Mouse (Mus musculus) CH12.LX (cell line): ENCODE measurements around the gene Txnip. TPM values are rescaled to one million over a fixed set of nuclear protein-coding genes. Genes with fewer than 3 reads are reported as not detected.

Experiments used
- DNase-seq: peaks from one replicate; pipeline ENCODE4 v3.0.0-alpha.2; 2013; ENCODE audit errors: extremely low read depth
- H3K27ac ChIP-seq: 2 replicates; pipeline ENCODE4 v1.5.1; 2012; ENCODE audit warnings: low read depth, mild to moderate bottlenecking, control low read depth, moderate library complexity; ENCODE audit not compliant: insufficient read depth
- H3K27me3 ChIP-seq: replicated peaks from 2 replicates; pipeline ENCODE3; 2012; ENCODE audit warnings: inconsistent platforms
- H3K36me3 ChIP-seq, 2 experiments: replicated peaks in 1 of 2; 2 replicates each; pipeline versions ENCODE3 to v1.6.1; 2012; ENCODE audit warnings: inconsistent platforms in 1 of 2, low read length in 1 of 2, mild to moderate bottlenecking in 1 of 2, mixed read lengths in 1 of 2, moderate library complexity in 1 of 2; ENCODE audit not compliant: control insufficient read depth in 1 of 2, insufficient read depth in 1 of 2
- H3K4me1 ChIP-seq, 2 experiments: 2 replicates each; pipeline ENCODE4 v1.6.1; 2012; ENCODE audit warnings: inconsistent platforms in 1 of 2, moderate library complexity in 1 of 2; ENCODE audit not compliant: insufficient read depth in 2 of 2, control insufficient read depth in 1 of 2
- H3K4me2 ChIP-seq: 2 replicates; pipeline ENCODE4 v1.6.1; 2012; ENCODE audit warnings: low read depth, mild to moderate bottlenecking, control low read depth; ENCODE audit not compliant: poor library complexity, insufficient read depth, severe bottlenecking
- H3K4me3 ChIP-seq, 3 experiments: fragments of 150-350 bp in 1 of 3; sonication (generic) in 1 of 3; replicated peaks in 1 of 3; 2 replicates each; pipeline versions ENCODE3 to v1.5.1; 2011 to 2012; ENCODE audit warnings: low read depth in 2 of 3, low read length in 2 of 3, mild to moderate bottlenecking in 2 of 3, moderate library complexity in 2 of 3, control low read depth in 1 of 3, improper control_type of control experiment in 1 of 3, inconsistent platforms in 1 of 3, mixed read lengths in 1 of 3; ENCODE audit not compliant: poor library complexity in 1 of 3
- H3K79me2 ChIP-seq: replicated peaks from 2 replicates; pipeline ENCODE4 v1.6.1; 2012; ENCODE audit warnings: mild to moderate bottlenecking, moderate library complexity; ENCODE audit not compliant: control insufficient read depth, poor library complexity, insufficient read depth, severe bottlenecking; ENCODE audit errors: extremely low read depth
- H3K9ac ChIP-seq: 2 replicates; pipeline ENCODE4 v1.6.1; 2012; ENCODE audit warnings: low read depth, mild to moderate bottlenecking, control low read depth, moderate library complexity; ENCODE audit not compliant: insufficient read depth
- H3K9me3 ChIP-seq: replicated peaks from 2 replicates; pipeline ENCODE3; 2012; ENCODE audit warnings: low read length, inconsistent platforms, mixed read lengths
- E2F4 ChIP-seq: IDR thresholded peaks from 2 replicates; pipeline ENCODE4 v1.6.1; 2011; ENCODE audit warnings: low read depth, low read length, improper control_type of control experiment; ENCODE audit not compliant: insufficient replicate concordance
- EP300 ChIP-seq: IDR thresholded peaks from 2 replicates; pipeline ENCODE4 v1.6.1; 2011; ENCODE audit warnings: low read length, improper control_type of control experiment
- ETS1 ChIP-seq: conservative IDR thresholded peaks from 2 replicates; pipeline ENCODE4 v1.6.1; 2012; ENCODE audit warnings: low read depth, mild to moderate bottlenecking, inconsistent platforms, low read length, improper control_type of control experiment, moderate library complexity
- GABPA ChIP-seq: IDR thresholded peaks from 2 replicates; pipeline ENCODE4 v1.6.1; 2012; ENCODE audit warnings: low read depth, low read length, improper control_type of control experiment, inconsistent platforms; ENCODE audit not compliant: insufficient replicate concordance
- MAFK ChIP-seq: IDR thresholded peaks from 2 replicates; pipeline ENCODE4 v1.6.1; 2011; ENCODE audit warnings: low read length, improper control_type of control experiment; ENCODE audit not compliant: insufficient replicate concordance
- MAX ChIP-seq: IDR thresholded peaks from 2 replicates; pipeline ENCODE4 v1.6.1; 2011; ENCODE audit warnings: low read length, improper control_type of control experiment
- MAZ ChIP-seq: IDR thresholded peaks from 2 replicates; pipeline ENCODE4 v1.6.1; 2012; ENCODE audit warnings: low read depth, mild to moderate bottlenecking, inconsistent platforms, low read length, improper control_type of control experiment, moderate library complexity
- NRF1 ChIP-seq: IDR thresholded peaks from 2 replicates; pipeline ENCODE4 v1.6.1; 2014; ENCODE audit warnings: low read depth, mild to moderate bottlenecking, inconsistent platforms, low read length, improper control_type of control experiment, moderate library complexity
- PAX5 ChIP-seq: IDR thresholded peaks from 2 replicates; pipeline ENCODE4 v1.6.1; 2012; ENCODE audit warnings: low read length, inconsistent platforms, mixed read lengths
- RAD21 ChIP-seq: IDR thresholded peaks from 2 replicates; pipeline ENCODE4 v1.6.1; 2011; ENCODE audit warnings: low read depth, mild to moderate bottlenecking, low read length, improper control_type of control experiment, moderate library complexity
- RCOR1 ChIP-seq: conservative IDR thresholded peaks from 2 replicates; pipeline ENCODE4 v1.6.1; 2012; ENCODE audit warnings: low read depth, mild to moderate bottlenecking, inconsistent platforms, low read length, improper control_type of control experiment
- ZC3H11A ChIP-seq: IDR thresholded peaks from 2 replicates; pipeline ENCODE4 v1.6.1; 2012; ENCODE audit warnings: low read depth, mild to moderate bottlenecking, inconsistent platforms, low read length, improper control_type of control experiment
- ZNF384 ChIP-seq: IDR thresholded peaks from 2 replicates; pipeline ENCODE4 v1.6.1; 2012; ENCODE audit warnings: low read depth, low read length, improper control_type of control experiment, inconsistent platforms
- dilution Hi-C: fragments of 300-500 bp; cut with MboI; formaldehyde crosslinking; loops from 2 replicates; pipeline ENCODE4 v1.14.3; 2020; ENCODE audit warnings: low sequenced_read_pairs; ENCODE audit not compliant: extremely low pct_unique_long_range_greater_than_20kb, extremely low pct_ligation_motif_present
- in situ Hi-C: fragments of 300-500 bp; cut with MboI; formaldehyde crosslinking; loops from 3 replicates; pipeline ENCODE4 v1.14.3; 2019; ENCODE audit warnings: low sequenced_read_pairs, low pct_ligation_motif_present, low pct_unique_long_range_greater_than_20kb, mixed read lengths
- polyA plus RNA-seq: library from polyadenylated mRNA; unstranded; fragments of >175 nt; gene quantifications from 2 replicates; pipeline ENCODE4 v1.2.1, GENCODE M21; 2012; ENCODE audit warnings: low read depth; ENCODE audit not compliant: insufficient read length
- total RNA-seq, 2 experiments: library from RNA; depleted of rRNA; stranded (reverse); fragments of 300-350 nt in 1 of 2; fragments of >200 nt in 1 of 2; gene quantifications; 2 replicates each; pipeline ENCODE4 v1.2.3; 2012 to 2014

Gene Txnip
- total and polyA plus RNA-seq, 3 experiments = 41.8 to 220 (median 76.7) TPM

GRCm38 (mm10) chr3:96563267-96563666, 5.5 kb downstream of the Txnip start:
- Histone ChIP-seq H3K4me2 (no peak overlapping the region), H3K27ac (no peak overlapping the region), H3K4me3 (no peak overlapping the region), H3K36me3 (peaks cover 28 to 30% of the 10 kb centered on the region in 2 experiments), H3K79me2 (peaks cover 37% of the 10 kb centered on the region), H3K9me3 (no peaks in the 10 kb centered on the region), H3K9ac (no peak overlapping the region), H3K27me3 (no peaks in the 10 kb centered on the region), H3K4me1 (peaks cover 8 to 55% of the 10 kb centered on the region in 2 experiments)
- dilution Hi-C loops (no loop called here), in situ Hi-C loops (no loop called here)
- DNase-seq = no peak
- TF ChIP-seq MAFK (no peak), NRF1 (no peak), ZNF384 (0 out of 2 replicates have a peak, but pooled peaks have one; percentile 30)

GRCm38 (mm10) chr3:96563911-96564632, 6.3 kb downstream of the Txnip start:
- H3K4me3 ChIP-seq = no peak overlapping the region
- in situ Hi-C loops = no loop called here
- no peaks in the 10 kb centered on the region for H3K9me3 ChIP-seq
- no peak overlapping the region for H3K27ac ChIP-seq
- no peaks in the 10 kb centered on the region for H3K27me3 ChIP-seq
- H3K9ac ChIP-seq = no peak overlapping the region
- no peak for DNase-seq
- peaks cover 8 to 61% of the 10 kb centered on the region in 2 experiments for H3K4me1 ChIP-seq
- H3K36me3 ChIP-seq = peaks cover 27 to 28% of the 10 kb centered on the region in 2 experiments
- H3K79me2 ChIP-seq = peaks cover 29% of the 10 kb centered on the region
- TF ChIP-seq RAD21 = no peak
- TF ChIP-seq E2F4 = no peak
- no peak for TF ChIP-seq ETS1
- TF ChIP-seq NRF1 = no peak
- TF ChIP-seq PAX5 = no peak
- no peak for TF ChIP-seq MAZ
- TF ChIP-seq GABPA = no peak
- dilution Hi-C loops = no loop called here
- H3K4me2 ChIP-seq = no peak overlapping the region

- no peak for DNase-seq
- Histone ChIP-seq H3K4me3 (no peak overlapping the region), H3K79me2 (peaks cover 23% of the 10 kb centered on the region), H3K27me3 (no peaks in the 10 kb centered on the region), H3K9me3 (no peaks in the 10 kb centered on the region), H3K36me3 (peaks cover 22 to 23% of the 10 kb centered on the region in 2 experiments), H3K4me2 (no peak overlapping the region), H3K9ac (no peak overlapping the region), H3K27ac (no peak overlapping the region), H3K4me1 (peaks cover 8 to 67% of the 10 kb centered on the region in 2 experiments)
- TF ChIP-seq MAX (peak; percentile 24; the same call in 1 of the 2 replicates), RCOR1 (no peak), EP300 (0 out of 2 replicates have a peak, but pooled peaks have one; percentile 14), ZC3H11A (no peak)
- dilution Hi-C loops = no loop called here
- in situ Hi-C loops = no loop called here
Measured at GRCm38 (mm10) chr3:96564633-96565032, 6.9 kb downstream of the Txnip start.
